Mouse (Mus musculus) mouse trophoblast stem cell (cell line): ENCODE measurements around the gene Ist1.

Experiments used
- in situ Hi-C, 2 experiments: fragments of 300-500 bp; cut with MseI, MboI; formaldehyde crosslinking; loops; 2 replicates in 1 of 2; 3 replicates in 1 of 2; pipeline ENCODE4 v1.15.1; 2025

The Ist1 gene

DNA sequence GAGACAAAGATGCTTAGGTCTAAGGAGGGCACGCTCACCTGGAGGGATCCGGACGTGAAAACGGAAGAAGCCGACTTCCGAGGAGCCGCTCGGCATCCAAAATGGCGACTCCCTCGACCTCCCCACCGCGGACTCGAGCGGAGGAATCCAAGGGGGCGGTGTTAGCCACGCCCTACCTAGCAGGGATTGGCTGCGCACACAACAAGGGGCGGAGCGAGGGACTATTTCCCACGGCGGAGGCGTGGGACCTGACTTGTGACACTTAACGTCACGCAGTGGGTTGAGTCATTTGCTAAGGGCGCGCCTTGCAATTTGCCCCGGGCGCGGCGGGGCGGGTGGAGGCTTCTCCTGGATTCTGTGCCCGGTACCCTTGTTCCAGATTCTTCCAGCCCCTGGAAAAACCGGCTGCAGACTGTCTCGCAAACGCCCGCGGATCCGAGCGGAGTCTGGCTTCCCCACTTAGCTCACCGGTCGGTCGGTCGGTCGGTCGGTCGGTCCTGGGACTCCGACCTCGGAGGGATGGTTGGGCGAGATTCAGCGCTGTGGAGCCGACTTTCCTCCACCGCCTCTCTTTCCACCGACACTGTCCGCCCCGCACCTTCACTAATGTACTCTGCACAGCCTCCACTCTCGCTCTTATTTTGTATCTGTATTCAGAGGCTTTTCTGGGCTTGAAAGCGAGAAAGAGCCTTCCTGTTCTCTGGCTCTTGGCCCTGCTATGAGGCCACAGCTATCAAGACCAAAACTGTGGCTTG lies at the start of gene Ist1:
Ist1 (minus strand) TSS at position 115 of the 755 bp plus-strand sequence.
- in situ Hi-C loops: no loop called here

DNA sequence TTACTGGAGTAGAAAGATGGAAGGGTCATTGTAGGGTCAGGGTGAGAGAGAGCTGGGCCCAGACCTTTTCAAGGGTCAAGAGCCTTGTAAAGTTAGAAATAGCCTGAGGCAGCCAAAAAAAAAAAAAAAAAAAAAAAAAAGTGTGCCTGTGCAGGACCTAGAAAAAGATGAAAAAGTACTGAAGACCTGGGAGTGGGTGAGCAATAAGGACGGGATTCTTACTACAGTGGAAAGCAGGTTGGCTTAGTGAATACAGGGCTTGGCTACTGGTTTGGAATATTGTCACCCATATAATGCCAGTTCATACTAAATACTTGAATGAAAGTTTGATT lies 45.0 kb upstream of the Ist1 start:
- in situ Hi-C loops: no loop called here

DNA sequence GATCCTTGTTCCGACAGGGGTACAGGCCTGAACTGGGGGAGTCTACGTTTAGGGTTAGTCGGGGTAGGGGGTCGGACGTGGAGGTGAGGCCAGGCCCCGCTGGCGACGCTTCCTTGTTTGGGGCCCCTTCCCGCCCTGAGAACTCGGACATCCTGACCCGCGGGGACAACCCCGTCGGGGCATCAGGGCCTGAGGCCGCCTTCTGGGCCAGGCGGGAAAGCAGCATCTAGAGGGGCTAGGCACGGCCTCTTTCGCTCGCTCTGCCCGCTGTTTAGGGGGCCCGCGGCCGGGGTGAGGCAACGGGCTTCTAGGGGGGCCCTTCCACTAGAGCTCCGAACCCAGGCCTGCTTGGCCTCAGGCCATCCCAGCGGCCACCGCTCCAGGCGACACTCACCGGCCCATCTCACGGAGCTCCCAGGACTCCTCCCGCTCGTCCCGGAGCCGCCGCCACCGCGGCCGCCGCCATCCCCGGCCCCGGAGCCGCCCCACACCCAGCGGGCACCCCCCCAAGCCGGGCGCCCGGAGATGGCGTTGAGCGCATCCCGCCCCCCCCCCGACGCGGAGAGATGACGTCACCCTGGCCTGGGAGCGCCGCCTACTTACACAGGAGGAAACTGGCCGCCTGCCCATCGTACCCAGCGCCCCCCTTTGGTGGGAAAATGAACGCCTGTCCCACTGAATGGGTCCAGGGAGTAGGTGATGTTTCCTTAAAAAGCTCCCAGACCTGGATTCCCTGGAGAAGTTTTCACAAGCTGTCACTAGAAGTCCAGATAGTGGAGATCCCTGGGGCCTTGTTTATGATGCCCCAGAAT lies 44.4 kb upstream of the Ist1 start, which contains the start of gene Atxn1l:
Atxn1l (minus strand) TSS at position 503 of the 812 bp plus-strand sequence.
- in situ Hi-C loops: no loop called here

DNA sequence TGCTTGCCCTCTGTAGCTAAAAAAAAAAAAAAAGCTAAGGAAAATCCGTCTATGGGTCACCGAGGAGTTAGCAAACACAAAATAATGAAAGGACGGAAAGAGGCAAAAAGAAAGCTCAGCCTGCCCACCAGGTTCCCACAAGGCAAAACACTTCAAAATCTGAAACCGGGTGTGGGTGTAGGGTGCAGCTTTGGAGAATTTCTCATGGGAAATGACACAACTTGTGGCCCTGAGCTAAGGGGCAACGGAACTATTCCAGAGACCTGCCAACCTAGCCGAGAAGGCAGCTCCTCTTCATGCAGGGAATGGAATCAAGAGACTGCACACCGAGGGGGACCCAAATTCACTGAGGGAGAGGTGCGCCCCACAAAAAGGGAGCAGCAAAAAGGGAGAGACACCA lies 43.8 kb upstream of the Ist1 start:
- in situ Hi-C loops: no loop called here

DNA sequence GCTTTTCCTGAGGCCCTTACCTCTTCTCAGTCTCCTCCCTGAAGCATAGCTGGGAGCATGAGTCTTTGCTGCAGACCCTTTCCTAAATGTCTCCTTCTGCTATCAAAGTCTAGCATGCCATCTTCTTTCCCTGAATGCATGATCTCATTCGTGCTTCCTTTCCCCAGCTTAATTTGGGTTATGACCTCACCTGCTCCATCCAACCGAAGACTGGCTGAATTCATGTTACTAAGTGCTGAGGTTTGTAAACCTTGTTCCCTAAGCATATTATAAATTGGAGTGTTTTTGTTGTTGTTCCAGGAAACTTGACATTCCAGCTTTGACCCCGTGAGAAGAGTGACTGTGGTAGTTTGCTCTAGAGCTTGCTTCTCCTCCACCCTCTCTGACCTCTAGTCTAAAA lies 41.0 kb upstream of the Ist1 start:
- in situ Hi-C loops: no loop called here

DNA sequence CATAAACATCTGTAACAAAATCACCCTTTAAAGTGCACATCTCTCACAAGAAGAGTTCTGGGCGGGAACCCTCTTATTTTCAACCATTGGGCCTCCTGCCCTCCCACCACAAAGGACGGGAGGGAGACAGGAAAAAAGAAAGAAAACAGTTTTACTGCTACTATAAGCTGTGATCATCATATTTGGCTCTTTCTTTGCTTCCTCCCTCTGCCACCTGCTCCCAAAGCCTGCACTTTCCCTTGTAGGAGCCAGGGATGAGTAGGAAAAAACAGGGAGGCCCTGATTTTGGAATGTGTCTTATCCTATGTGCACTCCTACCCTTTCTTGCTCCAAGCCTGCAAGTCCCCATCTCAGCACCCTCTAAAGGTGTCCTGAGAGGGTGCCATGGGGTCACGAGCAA lies 38.0 kb upstream of the Ist1 start:
- in situ Hi-C loops: no loop called here

DNA sequence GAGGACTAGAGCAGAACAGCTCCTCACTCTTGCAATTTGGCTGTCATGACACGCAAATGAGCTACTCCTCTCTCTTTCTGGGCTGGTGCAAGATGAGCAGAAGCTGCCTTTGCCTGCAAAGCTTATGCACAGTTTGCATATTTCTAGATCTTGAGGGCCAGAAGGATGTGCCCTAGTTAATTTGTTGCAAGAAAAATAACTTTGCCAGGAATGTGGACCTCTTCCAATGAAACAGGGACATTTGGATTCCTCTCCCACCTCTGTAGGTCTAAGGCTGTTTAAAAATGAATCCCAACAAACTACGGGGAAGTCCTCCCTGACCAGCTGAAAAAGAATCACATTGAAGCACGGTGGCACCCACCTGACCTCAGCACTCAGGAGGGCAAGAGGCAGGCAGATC lies 32.0 kb upstream of the Ist1 start:
- in situ Hi-C loops: no loop called here

DNA sequence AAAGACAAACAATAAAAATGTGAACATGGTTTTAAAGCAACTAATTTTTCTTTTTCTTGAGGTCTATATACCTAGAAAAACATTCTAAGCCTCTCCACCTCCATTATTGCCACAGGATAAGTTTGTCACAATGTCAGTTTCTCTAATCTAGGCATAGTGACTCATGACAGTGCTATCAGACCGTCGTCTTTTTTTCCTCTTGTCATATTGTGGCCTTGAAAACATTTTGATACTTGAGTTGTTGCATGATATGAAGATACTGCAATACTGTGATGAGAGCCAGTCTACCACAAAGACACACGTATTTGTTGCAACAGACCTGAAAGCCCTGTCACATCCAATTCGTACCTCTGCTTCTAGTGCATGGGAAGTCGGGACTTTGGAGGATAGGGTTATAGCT lies 21.9 kb upstream of the Ist1 start:
- in situ Hi-C loops: no loop called here

DNA sequence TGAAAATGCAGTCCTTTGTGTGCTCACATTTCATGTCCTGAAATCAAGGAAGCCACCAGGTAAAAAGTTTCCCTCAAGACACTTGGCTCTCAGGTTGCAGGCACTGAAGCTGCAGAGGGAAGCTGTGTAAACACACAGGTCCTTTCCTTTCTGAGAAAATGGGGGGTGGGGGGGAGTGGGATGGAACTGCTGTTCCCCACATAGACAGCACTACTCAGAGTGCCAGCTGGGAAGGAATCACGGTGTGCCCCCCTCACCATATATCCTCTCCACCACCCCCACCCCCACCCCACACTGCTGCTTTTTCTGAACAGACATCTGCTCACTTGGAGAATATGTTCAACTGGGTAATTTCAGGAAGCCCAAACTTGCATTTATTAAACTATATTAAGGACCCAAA lies 19.5 kb upstream of the Ist1 start:
- in situ Hi-C loops: no loop called here

DNA sequence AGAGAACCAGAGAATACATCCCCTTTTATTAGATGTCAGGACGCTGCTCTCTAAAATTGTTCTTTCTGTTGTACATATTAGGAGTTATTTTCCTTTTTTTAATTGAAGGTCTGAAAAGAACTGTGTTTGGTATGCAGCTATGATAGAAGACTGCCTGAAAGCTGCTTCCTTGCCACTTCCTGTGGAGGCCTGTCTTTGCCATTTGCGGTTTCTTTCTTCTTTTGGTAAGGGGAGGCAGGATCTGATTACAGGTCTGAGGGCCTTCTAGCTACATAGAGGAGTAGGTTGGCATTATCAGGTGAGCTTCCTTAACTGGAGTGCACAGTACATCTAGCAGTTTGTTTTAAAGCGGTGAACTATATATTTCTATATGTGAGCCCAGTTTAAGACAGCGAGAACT lies 14.9 kb upstream of the Ist1 start:
- in situ Hi-C loops: no loop called here

DNA sequence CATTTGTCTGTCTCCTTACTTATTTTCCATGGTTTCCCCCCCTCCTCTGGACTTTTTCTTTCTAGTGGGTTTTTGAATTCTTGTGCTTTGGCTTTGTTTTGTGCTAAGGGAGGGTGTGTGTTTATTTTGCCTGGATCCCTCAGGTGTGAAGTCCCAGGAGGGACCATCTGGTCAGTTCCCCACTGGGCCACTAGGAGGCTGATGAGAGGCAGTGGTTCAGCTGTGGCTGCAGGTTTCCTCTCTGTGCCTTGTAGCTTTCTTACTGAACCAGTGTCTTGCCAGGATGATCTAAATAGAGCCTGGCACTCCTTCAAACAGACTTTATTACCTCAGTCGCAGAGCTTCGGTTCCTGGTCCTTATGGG lies 13.8 kb upstream of the Ist1 start:
- in situ Hi-C loops: no loop called here

DNA sequence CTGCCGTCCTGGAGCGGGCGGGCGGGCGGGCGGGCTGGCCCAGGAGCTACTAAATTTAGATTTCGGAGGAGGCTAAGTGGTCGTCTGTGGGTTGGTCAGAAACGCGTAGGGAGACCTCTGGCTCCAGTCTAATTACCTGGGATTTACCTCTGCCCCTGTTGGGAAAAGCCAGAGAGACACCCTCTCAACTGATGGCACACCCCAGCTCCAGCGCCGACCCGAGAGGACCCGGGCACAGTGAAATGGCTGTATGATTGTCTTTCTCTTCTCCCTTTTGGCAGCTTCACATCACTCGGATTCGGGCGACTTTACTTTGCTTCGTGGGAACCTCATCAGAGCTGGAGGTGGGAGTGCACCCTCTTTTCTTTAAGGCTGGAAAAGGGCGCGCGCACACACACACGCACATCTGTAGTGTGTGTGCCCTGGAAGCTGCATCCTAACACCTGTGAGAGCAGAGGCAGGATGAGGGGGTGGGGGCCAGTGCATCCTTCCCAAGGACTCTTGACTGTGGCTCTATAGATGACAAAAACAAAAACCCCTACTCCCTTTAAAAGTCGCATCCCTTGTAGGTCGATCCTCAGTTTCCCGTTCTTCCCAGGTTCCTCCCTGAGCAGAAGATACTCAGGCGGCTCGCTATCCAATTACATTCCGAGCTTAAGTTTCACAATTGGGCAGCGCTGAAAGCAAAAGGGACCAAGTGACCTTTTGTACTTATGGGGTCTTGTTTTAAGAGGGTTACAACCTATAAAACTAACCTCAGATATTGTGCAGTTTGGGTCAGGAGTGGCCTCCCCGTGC lies 13.2 kb upstream of the Ist1 start:
- in situ Hi-C loops: no loop called here

DNA sequence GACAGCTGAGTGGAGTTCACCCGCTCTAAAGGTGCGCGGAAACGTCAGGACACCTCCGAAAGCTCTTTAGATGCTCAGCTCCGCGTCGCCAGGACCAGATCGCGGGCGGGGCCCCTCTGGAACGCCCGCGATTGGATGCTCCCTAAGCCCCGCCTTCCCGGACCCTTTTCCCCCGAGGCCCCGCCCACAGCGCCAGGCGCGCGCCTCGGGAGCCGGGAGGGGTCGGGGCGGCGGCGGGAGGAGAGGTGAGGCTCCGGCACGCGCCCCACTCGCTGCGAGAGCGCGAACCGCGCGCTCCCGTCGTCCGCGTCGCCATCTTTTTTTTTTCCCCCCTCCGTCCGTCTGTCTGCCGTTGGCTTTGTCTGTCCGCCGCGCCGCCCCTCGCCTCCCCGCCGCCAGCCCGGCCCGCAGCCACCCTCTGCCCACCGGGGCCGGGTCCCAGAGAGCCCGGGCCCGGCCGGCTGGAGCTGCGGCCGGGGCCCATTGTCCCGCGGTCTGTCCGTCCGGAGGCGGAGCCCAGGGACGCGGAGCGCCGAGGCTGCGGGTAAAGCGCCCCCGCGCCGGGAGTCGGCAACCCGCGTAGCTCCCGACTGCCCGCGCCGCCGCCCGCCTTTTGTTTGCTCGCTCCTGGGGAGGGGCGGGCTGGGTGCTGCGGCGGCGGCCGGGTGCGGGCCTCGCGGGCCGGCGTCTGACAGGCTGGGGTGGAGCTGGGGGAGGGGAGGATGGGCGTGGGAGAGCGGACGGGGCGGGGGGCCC lies 12.4 kb upstream of the Ist1 start, which contains the start of gene Zfp821:
Zfp821 (plus strand) TSS at position 227 of the 756 bp plus-strand sequence.
- in situ Hi-C loops: no loop called here

DNA sequence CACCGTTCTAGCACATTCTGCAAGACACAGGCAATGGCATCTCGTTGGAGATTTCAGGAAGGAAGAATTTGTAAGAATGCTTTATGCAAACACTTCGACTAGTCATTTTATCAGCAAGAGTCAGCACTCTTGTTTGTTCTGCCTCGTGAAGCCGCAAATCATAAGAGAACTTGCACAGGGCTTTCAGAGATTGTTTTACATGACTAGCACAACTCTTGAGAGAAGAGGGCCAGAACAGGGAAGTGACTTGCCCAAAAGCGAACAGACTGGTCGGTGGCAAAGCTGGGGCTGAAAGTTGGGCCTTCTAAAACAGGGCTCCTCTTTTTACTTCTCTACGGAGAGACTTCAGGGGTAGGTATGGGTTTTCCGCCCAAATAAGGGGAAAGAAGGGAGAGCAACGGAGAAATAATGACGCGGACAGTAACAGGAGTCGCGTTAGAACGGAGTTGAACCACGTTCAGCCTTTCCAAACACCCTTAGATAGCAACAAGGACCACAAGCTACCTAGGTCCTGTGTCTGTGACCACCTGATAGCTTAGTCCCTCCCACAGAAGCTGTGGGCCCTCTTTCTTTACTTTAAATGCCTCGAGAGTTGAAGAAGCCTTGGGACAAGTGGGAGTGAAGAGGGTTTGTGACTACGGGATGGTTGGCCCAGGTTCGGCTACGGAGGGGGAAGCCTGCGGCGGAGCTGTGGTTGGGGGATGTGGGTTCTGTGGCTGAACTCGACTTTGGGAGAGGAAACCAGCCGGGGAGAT lies 11.7 kb upstream of the Ist1 start:
- in situ Hi-C loops: no loop called here

DNA sequence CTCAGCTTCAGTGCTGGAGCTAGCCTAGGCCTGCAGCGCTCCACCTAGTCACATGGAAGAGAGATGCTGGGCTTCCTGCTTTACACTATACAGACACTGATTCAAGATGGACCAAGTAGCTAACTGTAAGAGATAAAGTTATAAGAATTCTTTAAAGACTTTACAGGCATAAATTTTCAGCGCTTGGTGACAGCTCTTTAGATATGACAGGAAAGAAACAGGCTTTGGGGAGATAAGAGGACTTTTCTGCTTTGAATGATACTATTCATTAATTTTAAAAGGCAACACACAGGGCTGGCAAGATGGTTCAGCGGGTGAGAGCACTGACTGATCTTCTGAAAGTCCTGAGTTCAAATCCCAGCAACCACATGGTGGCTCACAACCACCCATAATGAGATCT lies 5.4 kb upstream of the Ist1 start:
- in situ Hi-C loops: no loop called here

DNA sequence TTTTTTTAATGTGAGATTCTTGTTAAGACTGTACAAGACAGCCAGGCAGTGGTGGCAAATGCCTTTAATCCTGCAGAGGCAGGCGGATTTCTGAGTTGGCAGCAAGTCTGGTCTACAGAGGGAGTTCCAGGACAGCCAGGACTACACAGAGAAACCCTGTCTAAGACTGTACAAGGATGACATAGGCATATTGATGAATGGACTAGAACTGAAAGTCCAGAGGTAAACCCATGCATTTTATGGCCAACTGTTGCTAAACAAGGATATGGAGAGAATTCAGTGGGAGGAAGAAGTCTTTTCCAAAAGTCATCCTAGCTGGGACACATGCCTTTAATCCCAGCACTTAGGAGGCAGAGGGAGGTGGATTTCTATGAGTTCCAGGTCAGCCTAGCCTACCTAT lies 4.7 kb upstream of the Ist1 start:
- in situ Hi-C loops: no loop called here

DNA sequence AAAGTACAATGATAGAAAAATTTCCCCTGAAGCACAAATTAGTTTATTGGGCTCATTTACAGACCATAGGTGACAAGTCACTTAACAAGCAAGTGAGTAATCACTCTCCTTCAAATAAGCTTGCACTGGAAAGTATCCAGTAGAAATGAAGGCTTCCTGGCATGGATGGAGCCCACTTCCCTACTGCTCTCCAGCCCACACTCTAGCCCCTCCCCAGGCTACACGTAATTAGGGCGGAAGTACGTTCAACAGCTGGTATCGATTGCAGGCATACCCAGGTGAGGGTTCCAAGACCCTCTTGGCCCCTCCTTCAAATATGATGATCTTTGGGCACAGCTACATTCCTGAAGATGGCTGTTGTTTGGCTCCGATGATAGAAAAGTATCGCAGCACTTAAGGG lies 1.1 kb upstream of the Ist1 start:
- in situ Hi-C loops: no loop called here

DNA sequence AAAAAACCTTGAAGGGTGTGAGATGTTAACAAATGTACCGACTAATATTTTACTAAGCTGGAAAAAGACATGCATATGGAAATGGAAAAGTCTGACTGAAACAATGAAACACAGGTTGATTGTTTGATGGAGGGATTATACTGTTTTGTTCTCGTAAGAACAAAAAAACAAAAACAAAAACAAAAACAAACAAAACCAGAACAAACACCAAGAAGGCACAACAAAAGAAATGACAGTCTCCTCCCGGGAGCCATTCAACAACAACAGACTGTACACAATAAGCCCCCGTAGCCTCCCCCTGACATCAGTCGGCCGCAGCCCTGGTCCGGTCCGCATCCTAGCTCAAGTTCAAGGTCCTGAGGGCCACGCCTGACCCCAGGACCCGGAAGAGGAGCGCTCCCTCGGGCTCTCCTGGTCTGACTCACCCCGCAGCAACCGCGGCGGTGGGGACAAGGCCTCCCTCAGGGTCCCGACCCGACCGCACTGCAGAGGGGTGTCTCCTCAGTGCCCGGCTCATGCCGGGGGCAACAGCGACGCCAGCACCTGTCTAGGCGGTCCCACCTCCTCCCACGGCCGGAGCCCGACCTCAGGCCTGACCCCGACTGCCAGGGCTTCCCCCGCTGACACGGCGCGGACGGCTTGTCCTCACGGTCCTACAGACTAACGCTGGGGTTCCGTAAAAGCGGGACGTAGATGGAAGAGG lies 466 bp downstream of the Ist1 start:
- in situ Hi-C loops: no loop called here

DNA sequence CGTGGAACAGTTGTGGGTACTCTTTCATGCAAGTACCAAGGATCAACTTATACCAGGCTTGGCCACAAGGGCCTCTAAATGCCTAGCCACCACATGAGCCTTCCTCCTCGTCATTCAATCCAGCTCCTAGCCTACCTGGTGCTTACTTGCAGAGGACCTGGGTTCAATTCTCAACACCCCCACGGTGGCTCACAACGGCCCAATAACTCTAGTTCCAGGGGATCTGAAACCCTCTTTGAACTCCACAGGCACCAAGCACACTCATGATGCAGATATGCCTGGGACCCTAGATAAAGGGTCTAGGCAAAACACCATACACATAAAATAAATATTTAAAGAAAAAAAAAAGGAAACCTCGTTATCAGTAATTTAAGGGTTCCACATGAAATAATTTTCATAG lies 1.3 kb downstream of the Ist1 start:
- in situ Hi-C loops: no loop called here

DNA sequence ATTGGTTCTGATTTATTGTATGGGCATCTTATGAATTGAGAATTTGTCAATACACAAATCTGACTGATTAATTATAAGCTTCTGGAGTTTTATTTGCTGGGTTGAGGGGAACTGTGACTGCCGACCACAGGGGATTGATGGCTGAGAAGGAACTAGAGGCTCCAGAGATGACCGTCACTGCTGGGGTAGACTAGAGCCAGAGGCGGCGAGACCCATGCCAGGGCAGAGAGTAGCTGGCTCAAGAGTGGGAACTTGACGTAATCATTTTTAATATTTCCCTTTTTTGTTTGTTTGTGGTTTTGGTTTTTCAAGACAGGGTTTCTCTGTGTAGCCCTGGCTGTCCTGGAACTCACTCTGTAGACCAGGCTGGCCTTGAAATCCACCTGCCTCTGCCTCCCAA lies 5.8 kb downstream of the Ist1 start:
- in situ Hi-C loops: no loop called here
